Mouse (Mus musculus) kidney, adult 11 months (tissue): ENCODE results near the gene Xpo5.
A peak's percentile ranks its signal among the peaks of the same experiment; 100 is the strongest.

Source experiments
- DNase-seq: peaks from one replicate; pipeline ENCODE4 v3.0.0; 2022

Xpo5 gene

DNA sequence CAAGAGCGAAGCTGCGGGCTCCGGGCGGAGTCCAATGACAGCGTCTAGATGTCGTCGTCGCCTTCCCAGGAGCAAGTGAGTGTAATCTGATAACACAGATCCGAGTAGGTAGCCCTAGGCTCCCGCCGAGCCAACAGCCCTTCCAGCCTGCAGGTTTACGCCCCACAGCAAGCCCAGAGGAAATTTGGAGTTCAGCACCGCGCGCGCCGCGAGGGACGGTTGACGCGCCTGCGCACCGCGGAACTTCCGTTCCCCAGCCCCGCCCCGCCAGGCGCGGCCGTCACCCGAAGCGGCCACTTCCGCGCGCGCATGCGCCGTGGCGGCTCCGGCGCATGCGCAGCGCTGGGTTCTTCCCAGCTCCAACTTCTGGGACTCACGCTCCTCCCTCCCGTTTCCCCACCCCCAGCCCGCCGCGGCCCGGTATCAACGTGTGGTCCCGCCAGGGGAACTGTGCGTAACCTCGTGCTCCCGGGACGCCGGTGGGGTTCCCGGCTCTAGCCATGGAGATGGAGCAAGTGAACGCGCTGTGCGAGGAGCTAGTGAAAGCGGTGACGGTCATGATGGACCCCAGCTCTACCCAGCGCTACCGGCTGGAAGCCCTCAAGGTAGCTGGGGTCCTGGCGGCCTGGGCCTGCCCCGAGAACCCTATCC, at the start of gene Xpo5, which contains the start of gene Polh:
TSS of gene Xpo5 (plus strand) at position 362 of the 651 bp plus-strand sequence.
TSS of gene Polh (minus strand) at position 225 of the 651 bp plus-strand sequence.
- peak; percentile 92 for DNase-seq

DNA sequence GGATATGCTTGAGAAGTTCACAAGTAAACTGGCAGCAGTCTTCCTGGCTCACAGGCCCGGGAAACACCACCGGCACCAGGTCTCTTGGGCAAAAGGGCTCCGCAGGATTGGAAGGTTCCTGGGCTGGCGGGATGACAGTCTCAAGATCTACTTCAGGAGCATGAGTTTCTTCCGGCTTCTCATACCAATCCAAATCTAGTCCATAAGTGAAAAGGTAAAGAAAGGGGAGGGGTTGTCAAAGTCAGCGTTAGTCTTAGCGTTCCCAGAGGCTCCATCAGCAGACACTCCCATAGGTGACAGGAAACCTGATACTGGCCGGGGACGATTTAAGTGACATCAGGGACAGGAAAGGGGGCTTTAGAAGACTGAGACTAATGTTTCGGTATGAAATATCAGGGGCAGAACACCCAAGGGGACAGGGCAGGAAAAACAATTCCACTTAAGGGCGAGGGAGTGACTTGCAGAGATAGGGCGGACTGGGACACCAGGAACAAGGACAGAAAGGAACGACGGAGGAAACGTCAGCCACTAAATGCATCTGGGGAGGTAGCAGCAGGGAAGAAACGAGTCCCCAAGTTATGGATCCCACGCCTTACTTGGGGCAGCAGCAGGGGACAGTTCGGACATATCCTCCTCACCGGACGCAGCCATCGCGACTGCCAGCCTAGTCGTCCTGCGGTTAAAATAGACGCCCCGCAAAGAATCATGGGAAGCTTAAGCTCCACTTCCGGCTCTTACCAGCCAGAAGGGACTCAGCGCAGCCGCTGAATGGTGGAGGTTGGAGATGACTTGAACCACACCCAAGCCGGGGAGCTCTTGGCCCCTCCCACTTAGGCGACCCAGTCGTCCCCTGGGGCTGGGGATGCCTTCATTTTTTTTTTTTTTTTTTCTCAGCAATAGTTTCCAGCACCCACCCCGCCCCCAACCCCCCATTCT, 49.5 kb upstream of the Xpo5 start, which contains the start of gene Mad2l1bp:
TSS of gene Mad2l1bp (minus strand) at position 707 of the 936 bp plus-strand sequence.
- peak; percentile 92 for DNase-seq

DNA sequence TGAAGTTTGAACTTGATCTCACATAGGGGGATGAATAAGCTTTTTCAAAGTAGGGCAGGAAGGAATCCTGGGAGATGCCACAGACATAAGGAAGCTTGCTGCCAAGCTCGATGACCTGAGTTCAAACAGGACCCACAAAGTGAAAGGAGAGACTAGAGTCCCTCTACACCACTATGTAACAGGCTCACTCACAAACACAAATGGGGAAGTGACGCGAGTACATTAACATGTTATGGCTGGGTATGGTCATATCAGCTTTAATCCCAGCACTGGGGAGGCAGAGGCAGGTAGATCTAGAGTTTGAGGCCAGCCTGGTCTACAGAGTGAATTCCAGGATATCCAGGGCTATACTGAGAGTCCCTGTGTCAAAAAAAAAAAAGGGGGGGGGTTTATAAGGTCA, 48.2 kb upstream of the Xpo5 start:
- no peak for DNase-seq

DNA sequence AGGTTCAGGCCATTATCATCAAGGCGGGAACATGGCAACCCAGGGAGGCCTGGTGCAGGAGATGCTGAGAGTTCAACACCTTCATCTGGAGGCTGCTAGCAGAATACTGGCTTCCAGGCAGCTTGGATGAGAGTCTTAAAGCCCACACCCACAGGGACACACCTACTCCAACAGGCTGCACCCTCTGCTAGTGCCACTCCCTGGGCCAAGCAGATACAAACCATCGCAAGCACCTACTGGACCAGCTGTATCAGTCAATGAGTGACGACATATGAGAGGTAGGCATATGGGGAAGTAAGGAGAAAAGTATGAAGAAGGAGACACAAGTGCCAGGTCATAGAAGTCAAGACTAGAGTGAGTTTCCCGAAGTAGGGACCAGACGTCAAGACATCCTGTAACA, 45.9 kb upstream of the Xpo5 start:
- DNase-seq: no peak

DNA sequence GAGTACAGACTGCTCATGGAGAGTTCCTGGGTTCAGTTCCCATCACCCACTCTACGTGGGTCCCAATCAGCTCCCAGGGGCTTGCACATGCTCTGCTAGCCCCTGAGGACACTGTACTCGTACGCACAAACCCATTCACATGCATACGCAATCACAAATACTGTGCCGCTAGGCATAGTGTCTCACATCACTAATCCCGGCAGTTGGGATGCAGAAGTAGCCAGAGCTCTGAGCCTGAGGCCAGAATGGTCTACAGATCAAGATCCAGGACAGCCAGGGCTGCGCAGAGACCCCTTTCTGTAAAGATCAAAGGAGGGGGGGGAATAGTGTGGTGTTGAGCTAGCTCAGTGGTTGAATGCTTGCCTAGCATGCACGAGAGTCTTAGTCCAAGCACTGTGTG, 45.5 kb upstream of the Xpo5 start:
- no peak for DNase-seq

DNA sequence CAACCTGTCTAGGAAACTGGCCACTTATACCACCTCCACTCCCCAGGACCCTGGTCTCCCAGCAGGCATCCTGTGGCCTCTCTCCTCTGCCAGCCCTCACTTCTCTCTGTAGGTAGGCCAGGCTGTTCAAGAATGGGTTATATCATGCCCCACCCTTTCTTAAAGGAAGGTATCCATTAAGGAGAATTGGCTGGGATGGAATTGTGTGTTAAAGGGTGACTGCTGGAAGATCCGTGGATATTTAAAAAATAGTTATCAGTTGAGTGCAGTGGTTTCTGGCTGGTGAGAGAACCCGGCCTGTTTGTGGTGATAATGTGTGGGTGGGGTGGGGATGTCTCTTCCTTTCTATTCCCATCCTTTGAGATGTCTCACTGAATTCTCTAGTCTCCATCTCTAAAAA, 43.3 kb upstream of the Xpo5 start:
- DNase-seq: no peak

DNA sequence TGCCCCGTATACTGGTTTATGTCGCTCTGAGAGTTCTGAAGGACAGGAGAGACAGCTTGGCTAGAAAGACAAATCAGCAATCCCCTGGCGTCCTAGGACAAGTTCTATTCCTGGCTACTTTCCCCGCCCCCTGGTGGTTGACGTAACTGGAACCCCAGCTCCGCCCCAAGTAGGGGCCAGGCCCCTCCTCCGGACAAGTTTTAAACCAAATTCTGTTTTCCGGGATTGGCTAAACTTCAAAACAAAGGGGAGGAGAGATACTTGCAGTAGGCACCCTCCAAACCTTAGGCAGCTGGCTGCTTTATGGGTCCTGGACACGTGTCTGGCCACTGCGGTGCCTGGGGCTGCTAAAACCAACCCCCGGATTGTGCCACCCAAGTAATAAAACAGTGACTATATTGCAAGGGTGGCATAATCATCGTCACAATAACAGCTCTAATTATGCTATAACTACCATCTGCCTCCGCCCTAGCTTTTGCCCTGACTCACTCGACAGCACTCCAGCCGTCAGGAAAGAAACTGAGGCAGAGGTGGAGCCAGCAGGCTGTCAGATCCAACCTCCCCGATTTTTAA, 42.4 kb upstream of the Xpo5 start:
- DNase-seq: peak; percentile 95

DNA sequence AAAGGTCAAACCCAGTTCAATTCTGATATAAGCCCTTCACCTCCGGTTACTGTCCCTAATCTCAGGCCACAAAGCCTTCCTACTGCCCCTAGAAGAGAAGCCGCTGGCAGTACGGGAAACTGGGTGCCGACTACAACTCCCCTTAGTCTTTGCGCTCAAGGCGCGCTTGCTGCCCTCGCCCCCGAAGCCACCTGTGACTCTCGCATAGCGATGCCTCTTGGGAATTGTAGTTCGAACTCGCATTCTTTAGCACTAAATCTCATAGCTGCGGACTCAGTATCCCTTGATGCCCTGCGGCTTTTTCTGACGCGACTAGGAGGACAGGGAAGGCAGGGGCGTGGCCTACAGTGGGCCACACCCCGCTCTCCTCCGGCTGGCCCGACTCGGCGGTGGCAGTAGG, 41.9 kb upstream of the Xpo5 start, which contains the start of gene Gtpbp2:
TSS of gene Gtpbp2 (plus strand) at position 347 of the 400 bp plus-strand sequence.
- peak; percentile 99 for DNase-seq

DNA sequence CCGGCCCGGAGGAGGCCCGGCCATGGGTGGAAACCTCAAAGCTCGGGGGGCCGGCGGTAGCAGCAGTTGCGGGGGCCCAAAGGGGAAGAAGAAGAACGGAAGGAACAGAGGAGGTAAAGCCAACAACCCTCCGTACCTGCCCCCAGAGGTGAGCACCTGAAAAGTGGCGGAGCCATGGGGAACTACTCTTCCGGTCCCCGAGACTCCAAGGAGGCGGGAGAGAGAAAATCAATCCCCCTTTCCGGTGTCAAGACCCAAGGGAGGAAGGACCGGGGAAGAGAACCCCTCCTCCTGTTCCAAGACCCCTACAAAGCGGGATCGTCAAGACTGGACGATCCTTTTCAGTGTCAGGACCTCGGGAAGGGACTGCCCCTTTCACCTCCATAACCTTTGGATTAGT, 41.4 kb upstream of the Xpo5 start:
- no peak for DNase-seq

DNA sequence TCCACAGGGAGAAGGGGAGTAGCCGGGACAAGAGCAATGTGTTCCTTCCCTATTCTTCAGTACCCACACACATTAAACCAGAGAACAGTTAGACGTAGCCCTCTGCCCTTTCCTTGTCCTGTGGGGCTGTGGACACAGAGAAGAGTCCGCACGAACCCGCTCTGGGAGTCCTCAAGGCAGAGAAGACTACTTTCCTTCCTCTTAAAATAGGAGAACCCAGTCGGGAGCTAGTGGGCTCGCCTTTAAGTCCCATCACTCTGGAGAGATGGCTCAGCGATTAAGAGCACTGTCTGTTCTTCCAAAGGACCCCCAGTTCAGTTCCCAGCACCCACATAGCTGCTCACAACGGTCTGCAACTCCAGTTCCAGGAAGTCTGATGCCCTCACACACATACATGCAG, 40.9 kb upstream of the Xpo5 start:
- DNase-seq: no peak

DNA sequence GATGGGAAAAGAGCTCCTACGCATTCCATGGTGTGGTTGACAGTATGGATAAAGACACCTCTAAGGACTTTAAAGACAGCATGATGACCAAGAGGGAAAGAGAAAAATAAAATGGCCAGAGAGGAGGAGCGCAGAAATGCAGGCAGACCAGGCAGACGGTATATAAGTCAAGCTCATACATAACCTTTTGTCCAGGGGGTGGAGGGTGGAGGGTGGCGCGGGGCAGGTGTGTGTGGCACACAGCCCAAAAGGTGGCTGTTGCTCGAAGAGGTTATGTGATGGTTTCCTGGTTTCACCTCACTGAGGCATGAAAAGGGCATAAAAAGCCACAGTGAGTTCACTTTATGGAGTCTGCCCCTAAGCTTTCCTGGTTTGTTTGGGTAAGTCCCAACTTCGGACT, 40.0 kb upstream of the Xpo5 start:
- no peak for DNase-seq

DNA sequence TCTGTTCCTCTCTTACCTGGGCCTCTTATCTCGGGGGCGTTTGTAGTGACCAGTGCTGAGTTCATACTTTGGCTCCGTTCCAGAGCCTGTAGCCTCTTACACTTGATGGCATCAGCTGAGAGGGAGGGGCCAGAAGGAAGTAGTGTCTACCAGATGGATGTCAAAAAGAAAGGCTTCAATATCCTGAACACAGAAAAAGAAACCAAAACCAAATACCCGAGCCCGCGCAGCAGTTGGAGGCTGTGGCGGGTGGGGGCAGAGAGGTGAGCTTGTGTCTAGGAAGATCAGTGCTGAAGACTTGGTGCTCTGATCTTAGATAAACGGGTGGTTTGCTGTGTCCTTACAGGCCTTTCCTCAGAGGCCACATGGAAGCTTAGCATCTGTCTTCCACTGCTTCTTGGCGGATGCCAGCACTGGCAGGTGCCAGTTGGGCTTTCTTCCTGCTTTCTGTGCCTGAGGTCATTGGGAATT, 39.6 kb upstream of the Xpo5 start:
- DNase-seq: peak; percentile 64

DNA sequence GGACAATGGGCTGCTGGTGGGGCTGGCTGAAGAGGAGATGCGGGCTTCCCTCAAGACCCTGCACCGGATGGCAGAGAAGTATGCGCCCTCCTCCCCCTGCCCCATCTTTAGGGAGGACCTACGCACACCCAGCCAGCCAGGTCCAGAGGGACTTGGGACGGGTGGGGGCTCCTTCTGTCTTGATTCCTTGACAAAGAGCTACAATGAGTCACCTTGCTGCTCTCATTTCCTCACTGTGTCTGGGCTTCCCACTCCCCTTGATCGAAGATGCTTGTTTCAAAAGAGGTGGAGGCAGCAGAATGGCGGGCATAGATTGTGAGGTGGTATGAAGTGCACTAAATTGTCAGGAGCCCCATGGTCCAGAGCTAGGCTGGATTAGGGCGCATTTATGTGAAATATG, 38.3 kb upstream of the Xpo5 start:
- DNase-seq: no peak

DNA sequence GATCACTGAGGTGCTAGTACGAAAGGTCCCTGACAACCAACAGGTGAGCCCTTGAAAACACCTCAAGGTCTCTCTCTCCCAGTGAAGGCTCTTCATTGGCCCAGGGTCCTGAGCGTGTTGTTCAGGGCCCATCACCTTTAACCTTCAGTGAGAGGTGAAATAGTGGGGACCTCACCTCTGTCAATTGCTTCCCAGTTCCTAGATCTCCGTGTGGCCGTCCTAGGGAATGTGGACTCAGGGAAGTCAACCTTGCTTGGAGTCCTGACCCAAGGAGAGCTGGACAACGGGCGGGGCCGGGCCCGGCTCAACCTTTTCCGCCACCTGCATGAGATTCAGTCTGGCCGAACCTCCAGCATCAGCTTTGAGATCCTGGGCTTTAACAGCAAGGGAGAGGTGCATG, 37.8 kb upstream of the Xpo5 start:
- DNase-seq: no peak

DNA sequence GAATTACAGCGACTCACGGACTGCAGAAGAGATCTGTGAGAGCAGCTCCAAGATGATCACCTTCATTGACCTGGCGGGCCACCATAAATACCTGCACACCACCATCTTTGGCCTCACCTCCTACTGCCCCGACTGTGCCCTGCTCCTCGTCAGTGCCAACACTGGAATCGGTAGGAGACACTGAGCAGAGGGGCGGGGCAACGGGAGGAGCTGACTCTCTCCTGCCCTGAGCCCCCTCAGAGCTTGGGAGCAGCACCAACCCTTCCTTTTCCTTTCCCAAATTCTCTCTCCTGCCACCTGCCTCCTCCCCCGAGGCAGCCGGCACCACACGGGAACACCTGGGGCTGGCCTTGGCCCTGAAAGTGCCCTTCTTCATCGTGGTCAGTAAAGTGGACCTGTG, 37.1 kb upstream of the Xpo5 start:
- DNase-seq: no peak

DNA sequence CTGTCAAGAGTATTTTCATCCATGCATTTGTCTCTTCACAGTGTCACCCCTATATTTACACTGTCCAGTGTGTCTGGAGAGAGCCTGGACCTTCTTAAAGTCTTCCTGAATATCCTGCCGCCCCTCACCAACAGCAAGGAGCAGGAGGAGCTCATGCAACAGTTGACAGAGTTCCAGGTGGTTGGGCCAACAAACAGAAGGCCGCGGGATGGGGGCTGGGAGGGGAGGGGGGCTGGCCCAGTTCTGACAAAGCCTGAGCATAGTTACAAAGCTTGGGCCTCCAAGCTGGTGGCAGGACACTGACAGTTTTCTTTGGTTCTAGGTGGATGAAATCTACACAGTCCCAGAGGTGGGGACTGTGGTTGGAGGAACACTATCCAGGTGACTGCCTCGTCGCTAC, 36.3 kb upstream of the Xpo5 start:
- DNase-seq: no peak

DNA sequence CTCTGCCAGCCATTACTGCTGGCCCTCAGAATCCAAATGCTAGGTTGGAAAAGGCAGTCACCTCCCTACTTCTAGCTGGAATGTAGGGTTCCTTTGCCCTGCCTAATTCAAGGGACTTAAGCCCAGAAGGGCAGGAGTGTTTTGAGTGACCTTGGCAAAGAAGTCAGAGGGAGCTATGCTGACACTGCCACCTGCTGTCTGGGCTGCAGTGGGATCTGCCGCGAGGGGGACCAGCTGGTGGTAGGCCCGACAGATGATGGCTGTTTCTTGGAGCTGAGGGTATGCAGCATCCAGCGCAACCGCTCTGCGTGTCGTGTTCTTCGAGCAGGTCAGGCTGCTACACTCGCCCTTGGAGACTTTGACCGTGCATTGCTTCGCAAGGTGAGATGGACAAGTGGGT, 35.6 kb upstream of the Xpo5 start:
- peak; percentile 47 for DNase-seq

DNA sequence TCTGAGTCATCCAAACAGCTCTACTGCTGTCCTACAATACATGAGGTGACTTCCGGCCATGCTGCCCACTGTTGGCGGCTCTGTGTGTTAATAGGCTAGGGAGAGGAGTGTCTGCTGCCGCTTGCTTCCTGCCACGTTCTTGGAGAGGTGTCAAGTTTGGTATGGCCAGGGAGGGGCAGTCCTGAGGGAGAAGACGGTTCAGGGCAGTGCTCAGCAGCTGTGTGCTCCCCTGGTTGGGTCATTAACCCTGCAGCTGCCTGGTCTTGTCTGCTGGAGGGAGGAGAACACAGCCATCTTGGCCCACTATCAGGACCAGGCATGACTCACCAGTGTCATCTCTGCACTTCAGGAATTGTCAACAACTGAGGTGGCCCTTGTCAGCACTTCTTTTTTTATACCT, 34.3 kb upstream of the Xpo5 start:
- no peak for DNase-seq

DNA sequence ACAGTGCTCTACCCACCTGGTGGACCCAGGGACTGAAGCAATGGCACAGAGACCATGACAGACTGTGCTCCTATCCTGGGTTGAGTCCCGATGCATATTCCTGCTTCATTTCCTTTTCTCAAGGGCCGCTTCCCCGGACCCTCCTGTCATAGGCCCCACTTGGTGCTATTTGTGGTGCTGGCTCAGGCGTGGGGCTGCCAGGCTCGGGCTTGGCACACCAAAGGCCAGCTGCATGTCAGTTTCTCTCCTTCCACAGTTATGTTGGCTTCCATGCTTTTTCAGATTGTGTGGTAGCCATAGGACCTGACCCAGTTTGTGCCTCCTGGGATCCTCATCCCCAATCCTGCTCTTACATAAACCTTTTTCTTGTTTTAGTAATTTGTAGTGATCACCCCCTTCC, 33.8 kb upstream of the Xpo5 start:
- no peak for DNase-seq

DNA sequence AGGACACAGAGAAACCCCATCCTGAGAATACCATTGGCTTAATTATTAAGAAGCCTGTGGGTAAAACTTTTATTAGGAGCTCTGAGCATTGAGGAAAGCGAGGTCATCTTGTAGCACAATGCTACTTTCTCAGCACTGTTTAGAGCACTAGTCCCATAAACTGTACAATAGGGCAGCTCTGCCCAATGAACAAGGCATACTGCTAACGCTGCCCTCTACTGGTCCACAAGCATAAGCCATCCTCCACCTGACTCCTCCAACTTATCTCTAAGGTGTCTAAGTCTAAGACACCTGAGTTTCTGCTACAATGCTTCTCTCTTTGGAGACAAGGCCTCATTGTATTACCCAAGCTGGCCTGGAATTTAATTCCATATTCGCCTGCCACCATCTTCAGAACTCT, 32.0 kb upstream of the Xpo5 start:
- no peak for DNase-seq

DNA sequence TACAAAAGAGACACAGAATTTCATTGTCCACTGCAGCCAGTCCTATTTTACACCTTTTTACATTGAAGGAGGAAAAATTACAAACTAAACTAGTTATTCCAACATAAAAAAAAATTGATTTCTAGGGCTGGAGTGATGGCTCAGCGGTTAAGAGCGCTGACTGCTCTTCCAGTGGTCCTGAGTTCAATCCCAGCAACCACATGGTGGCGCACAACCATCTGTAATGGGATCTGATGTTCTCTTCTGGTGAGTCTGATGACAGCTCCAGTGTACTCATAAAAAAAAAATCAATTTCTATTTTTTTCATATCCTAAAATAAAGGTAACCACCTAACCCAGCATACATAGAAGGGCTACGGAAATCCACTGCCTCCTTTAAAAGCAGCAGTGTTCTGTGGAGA, 20.3 kb upstream of the Xpo5 start:
- no peak for DNase-seq

DNA sequence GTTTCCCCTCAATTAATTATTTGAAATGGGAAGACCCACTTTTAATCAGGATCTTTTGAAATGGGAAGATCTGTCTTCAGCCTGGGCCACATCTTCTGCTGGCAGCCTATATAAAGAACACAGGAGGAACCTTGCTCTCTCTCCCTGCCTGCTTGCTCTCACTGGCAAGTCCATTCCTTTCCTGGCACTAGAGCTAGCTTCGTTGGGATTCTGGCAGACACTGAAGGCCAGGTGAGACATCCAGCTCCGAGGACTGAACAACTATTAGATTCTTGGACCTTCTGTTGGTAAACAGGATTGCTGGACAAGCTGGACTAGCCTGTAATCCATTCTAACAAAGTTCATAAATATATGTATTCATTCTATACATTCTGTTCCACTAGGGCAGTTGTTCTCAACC, 13.8 kb upstream of the Xpo5 start:
- DNase-seq: no peak

DNA sequence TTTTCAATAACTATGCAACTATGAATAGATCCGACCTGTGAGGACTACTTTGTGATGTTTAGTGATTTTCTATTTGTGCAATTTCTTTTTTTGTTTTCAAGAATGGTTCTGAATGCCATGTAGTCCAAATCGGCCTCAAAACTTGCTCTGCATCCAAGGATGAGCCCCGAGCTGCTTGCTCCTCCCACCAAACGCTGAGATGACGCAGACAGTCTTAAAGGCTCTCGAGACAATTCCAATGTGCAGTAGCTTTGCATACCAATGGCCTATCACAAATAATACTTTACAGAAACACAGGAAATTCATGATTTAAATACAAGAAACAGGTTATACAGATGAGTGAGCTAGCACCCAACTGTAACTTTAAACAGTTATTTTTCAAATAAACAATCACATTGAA, 1.4 kb upstream of the Xpo5 start:
- no peak for DNase-seq

DNA sequence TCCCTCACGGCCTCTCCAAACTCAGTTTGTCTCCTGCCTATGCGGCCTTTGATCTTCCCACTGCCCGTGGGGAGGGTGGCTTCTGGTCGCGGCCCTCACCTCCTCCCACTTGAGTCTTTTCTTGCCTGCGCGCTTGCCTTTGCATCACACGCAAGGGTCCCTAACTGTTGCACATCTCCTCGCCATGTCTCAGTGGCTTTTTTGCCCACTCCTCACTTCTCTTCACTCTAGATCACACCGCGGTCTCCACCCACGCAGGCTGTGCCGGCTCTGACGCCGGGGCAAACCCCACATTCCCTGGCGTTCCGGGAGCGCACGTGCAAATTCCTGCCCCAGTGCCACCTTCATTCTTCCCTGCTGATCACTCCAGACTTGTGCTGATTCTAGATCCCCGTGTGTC, 496 bp downstream of the Xpo5 start:
- no peak for DNase-seq
